Mouse (Mus musculus): ENCODE measurements at regions not wholly inside any gene's neighbourhood (a gene's known extent, or its start where the extent isn't known, plus 50 kb on each side); places are given as distances from the start of the nearest gene placed in this dataset.

DNA sequence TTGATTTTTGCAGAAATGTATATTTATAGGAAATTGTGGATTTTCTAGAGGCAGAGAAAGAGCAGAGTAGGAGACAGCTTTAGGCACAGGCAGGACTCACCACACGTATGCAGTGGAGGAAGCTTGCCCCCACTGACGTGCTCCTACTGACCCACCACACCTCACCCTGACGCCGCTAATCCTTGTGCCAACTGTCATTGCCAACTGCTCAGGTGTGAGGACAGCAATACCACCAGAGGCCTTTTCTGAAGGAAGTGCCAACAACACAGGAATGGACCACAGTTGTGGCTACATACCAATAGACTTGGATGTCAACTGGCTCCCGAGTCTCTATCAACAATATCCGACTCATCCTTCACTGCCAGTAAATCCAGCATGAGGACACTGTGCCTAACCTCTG lies 422.5 kb downstream of the Prim2 start:
- no peak for DNase-seq (ENCODE audit: extremely low read depth)
- H3K9ac ChIP-seq (ENCODE audit: insufficient read depth, low read depth), result no peak overlapping the region
- dilution Hi-C loops (cut with MboI; ENCODE audit: extremely low pct_ligation_motif_present, extremely low pct_unique_long_range_greater_than_20kb, low sequenced_read_pairs) (no loop called here), in situ Hi-C loops (cut with MboI; ENCODE audit: low pct_ligation_motif_present, low pct_unique_long_range_greater_than_20kb, low sequenced_read_pairs) (no loop called here)
- no peaks in the 10 kb centered on the region for H3K4me1 ChIP-seq (ENCODE audit: control insufficient read depth in 1 of 2, insufficient read depth in 2 of 2)
- no peaks in the 10 kb centered on the region for H3K36me3 ChIP-seq (replicated peaks in 1 of 2; ENCODE audit: control insufficient read depth in 1 of 2, insufficient read depth in 1 of 2, low read length in 1 of 2)
- H3K9me3 ChIP-seq (replicated peaks; ENCODE audit: low read length), result no peaks in the 10 kb centered on the region
- H3K27ac ChIP-seq (ENCODE audit: insufficient read depth, low read depth), result no peak overlapping the region
- H3K4me2 ChIP-seq (ENCODE audit: insufficient read depth, low read depth, poor library complexity, severe bottlenecking), result no peak overlapping the region
- TF ChIP-seq TCF12 (IDR thresholded peaks at IDR 0.05; ENCODE audit: low read depth, low read length), result no peak
- no peak for TF ChIP-seq USF1 (IDR thresholded peaks at IDR 0.05; ENCODE audit: low read depth, low read length)
- H3K4me3 ChIP-seq (replicated peaks in 1 of 3; ENCODE audit: low read depth in 2 of 3, low read length in 2 of 3, poor library complexity in 1 of 3), result no peak overlapping the region
- no peaks in the 10 kb centered on the region for H3K27me3 ChIP-seq (replicated peaks)
- no peaks in the 10 kb centered on the region for H3K79me2 ChIP-seq (replicated peaks; ENCODE audit: control insufficient read depth, extremely low read depth, insufficient read depth, poor library complexity, severe bottlenecking)

DNA sequence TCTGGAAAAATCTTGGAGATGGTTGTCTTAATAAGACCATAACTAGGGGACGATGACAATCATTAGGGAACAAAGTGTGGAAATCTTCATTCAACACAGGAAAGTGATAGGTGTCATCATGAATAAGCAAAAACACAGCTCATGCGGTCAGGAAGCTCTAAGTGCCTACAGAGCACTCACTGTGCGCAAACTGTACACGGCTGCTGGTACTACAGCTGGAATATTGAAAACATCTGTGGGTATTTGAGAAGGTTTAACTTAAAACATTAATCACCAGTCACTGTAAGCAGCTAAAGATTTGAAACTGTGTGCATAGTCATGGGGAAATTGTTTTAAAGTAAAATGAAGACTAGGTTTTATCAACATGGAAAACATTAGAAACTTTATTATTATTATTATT lies 424.4 kb downstream of the Prim2 start:
- TF ChIP-seq CTCF (conservative IDR thresholded peaks at IDR 0.05 in 1 of 2, IDR thresholded peaks at IDR 0.05 in 1 of 2; ENCODE audit: low read depth in 2 of 2, low read length in 2 of 2), result no peak
- TF ChIP-seq ELF1 (IDR thresholded peaks at IDR 0.05; ENCODE audit: low read depth, low read length), result no peak
- no peak for TF ChIP-seq EP300 (IDR thresholded peaks at IDR 0.05; ENCODE audit: low read length)
- TF ChIP-seq ZKSCAN1 (IDR thresholded peaks at IDR 0.05; ENCODE audit: borderline replicate concordance, low read depth, low read length), result no peak
- TF ChIP-seq MYC (IDR thresholded peaks at IDR 0.05; ENCODE audit: low read depth, low read length), result no peak
- TF ChIP-seq MAZ (IDR thresholded peaks at IDR 0.05; ENCODE audit: low read depth, low read length), result no peak
- TF ChIP-seq POLR2A (IDR thresholded peaks at IDR 0.05; ENCODE audit: low read depth, low read length), result no peak
- no peak for TF ChIP-seq USF2 (conservative IDR thresholded peaks at IDR 0.05; ENCODE audit: low read depth, low read length)
- TF ChIP-seq KAT2A (IDR thresholded peaks at IDR 0.05; ENCODE audit: insufficient replicate concordance, low read length), result no peak
- TF ChIP-seq RCOR1 (conservative IDR thresholded peaks at IDR 0.05; ENCODE audit: low read depth, low read length), result no peak
- no peak for TF ChIP-seq CHD1 (IDR thresholded peaks at IDR 0.05; ENCODE audit: low read depth, low read length)
- TF ChIP-seq NELFE (IDR thresholded peaks at IDR 0.05; ENCODE audit: low read depth, low read length), result no peak
- TF ChIP-seq SIN3A (IDR thresholded peaks at IDR 0.05; ENCODE audit: low read length), result no peak
- TF ChIP-seq ETS1 (conservative IDR thresholded peaks at IDR 0.05; ENCODE audit: low read depth, low read length), result no peak
- no peak for TF ChIP-seq RAD21 (IDR thresholded peaks at IDR 0.05; ENCODE audit: low read depth, low read length)
- no peak for TF ChIP-seq GABPA (IDR thresholded peaks at IDR 0.05; ENCODE audit: insufficient replicate concordance, low read depth, low read length)
- no peak for TF ChIP-seq USF1 (IDR thresholded peaks at IDR 0.05; ENCODE audit: low read depth, low read length)
- H3K4me1 ChIP-seq (ENCODE audit: control insufficient read depth in 1 of 2, insufficient read depth in 2 of 2), result no peaks in the 10 kb centered on the region
- H3K9ac ChIP-seq (ENCODE audit: insufficient read depth, low read depth), result no peak overlapping the region
- H3K27ac ChIP-seq (ENCODE audit: insufficient read depth, low read depth), result no peak overlapping the region
- H3K9me3 ChIP-seq (replicated peaks; ENCODE audit: low read length), result no peaks in the 10 kb centered on the region
- no peak overlapping the region for H3K4me2 ChIP-seq (ENCODE audit: insufficient read depth, low read depth, poor library complexity, severe bottlenecking)
- DNase-seq (ENCODE audit: extremely low read depth), result no peak
- H3K79me2 ChIP-seq (replicated peaks; ENCODE audit: control insufficient read depth, extremely low read depth, insufficient read depth, poor library complexity, severe bottlenecking), result no peaks in the 10 kb centered on the region
- dilution Hi-C loops (cut with MboI; ENCODE audit: extremely low pct_ligation_motif_present, extremely low pct_unique_long_range_greater_than_20kb, low sequenced_read_pairs), result no loop called here
- no peaks in the 10 kb centered on the region for H3K27me3 ChIP-seq (replicated peaks)
- H3K4me3 ChIP-seq (replicated peaks in 1 of 3; ENCODE audit: low read depth in 2 of 3, low read length in 2 of 3, poor library complexity in 1 of 3), result no peak overlapping the region
- H3K36me3 ChIP-seq (replicated peaks in 1 of 2; ENCODE audit: control insufficient read depth in 1 of 2, insufficient read depth in 1 of 2, low read length in 1 of 2), result no peaks in the 10 kb centered on the region
- in situ Hi-C loops (cut with MboI; ENCODE audit: low pct_ligation_motif_present, low pct_unique_long_range_greater_than_20kb, low sequenced_read_pairs), result no loop called here
